Mouse (Mus musculus): Measurements from ENCODE around the gene Fbxl15. TPM values are rescaled to one million over a fixed set of nuclear protein-coding genes. Genes with fewer than 3 reads are reported as not detected.

The Fbxl15 gene
- polyA plus RNA-seq, 1 experiment from 2014 or later, result 13.0 TPM

GRCm38 (mm10) chr19:46374477-46375088 is 46.6 kb downstream of the Fbxl15 start:
- H3K9me3 ChIP-seq (replicated peaks), result no peaks in the 10 kb centered on the region
- H3K4me1 ChIP-seq, result peaks cover 7% of the 10 kb centered on the region
- 49% methylated on average over 21 of the region's 21 CpGs for WGBS
- no peak overlapping the region for H3K4me3 ChIP-seq
- peak overlapping the region; percentile 21; the same call in 1 of the 2 replicates for H3K27ac ChIP-seq
- no peak for DNase-seq (ENCODE audit: low spot score)
- peaks cover 39% of the 10 kb centered on the region for H3K36me3 ChIP-seq
- H3K27me3 ChIP-seq (ENCODE audit: low read depth, poor library complexity, severe bottlenecking), result no peaks in the 10 kb centered on the region

DNA sequence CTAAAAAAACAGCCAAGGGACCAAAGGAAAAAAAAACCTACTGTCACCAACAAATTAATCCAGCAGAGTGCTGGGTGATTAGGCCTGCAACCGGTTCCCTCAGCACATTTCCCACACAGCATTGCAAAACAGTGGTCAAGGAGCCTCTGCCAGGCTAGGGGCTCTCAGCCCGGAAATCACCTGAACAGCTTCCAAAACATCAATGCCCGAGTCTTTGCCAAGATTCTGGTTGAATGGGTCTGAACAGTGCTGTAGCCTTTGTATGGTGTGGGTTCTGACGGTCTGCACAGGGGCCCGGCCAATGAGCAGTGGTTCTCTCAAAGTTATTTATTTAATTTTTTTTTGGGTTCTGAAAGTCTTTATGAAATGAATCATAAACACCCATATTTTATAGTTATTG is 47.5 kb downstream of the Fbxl15 start:
- H3K4me1 ChIP-seq, result peaks cover 7% of the 10 kb centered on the region
- H3K27me3 ChIP-seq (ENCODE audit: low read depth, poor library complexity, severe bottlenecking), result no peaks in the 10 kb centered on the region
- H3K27ac ChIP-seq, result no peak overlapping the region
- DNase-seq (ENCODE audit: low spot score), result no peak
- no peak overlapping the region for H3K4me3 ChIP-seq
- peaks cover 49% of the 10 kb centered on the region for H3K36me3 ChIP-seq
- WGBS, result 80% methylated on average over 5 of the region's 5 CpGs
- H3K9me3 ChIP-seq (replicated peaks), result no peaks in the 10 kb centered on the region

- H3K27ac ChIP-seq, result no peak overlapping the region
- no peak overlapping the region for H3K4me3 ChIP-seq
- peaks cover 7% of the 10 kb centered on the region for H3K4me1 ChIP-seq
- H3K27me3 ChIP-seq (ENCODE audit: low read depth, poor library complexity, severe bottlenecking), result no peaks in the 10 kb centered on the region
- peaks cover 53% of the 10 kb centered on the region for H3K36me3 ChIP-seq
- 52% methylated on average over 4 of the region's 4 CpGs for WGBS
- no peaks in the 10 kb centered on the region for H3K9me3 ChIP-seq (replicated peaks)
- DNase-seq (ENCODE audit: low spot score), result no peak
Measured at GRCm38 (mm10) chr19:46375891-46376290, 47.9 kb downstream of the Fbxl15 start.

MicroRNA genes within 50 kb of the gene (microRNA counts, 519-probe panel; counts per million panel counts)
- microRNA mmu-miR-146b, result 684 counts per million, percentile 72 among the panel's probes with 10 or more counts

Small RNAs within 50 kb of the gene (microRNA-seq; reads per million reads assigned to microRNA genes)
- not detected for gene Mir146b

Other genes starting within 250 kb of the Fbxl15 start
- gene Elovl3, start 196.3 kb upstream of the Fbxl15 start, polyA plus RNA-seq (2016; fragmentation: Nextera tagmentation; extraction: Ambion mirVana), result 0.13 TPM in 1 of 2 replicates, not detected in the other
- gene Pitx3, start 179.9 kb upstream of the Fbxl15 start, polyA plus RNA-seq (2016; fragmentation: Nextera tagmentation; extraction: Ambion mirVana), result 0.59 and 2.1 TPM in 2 replicates
- gene Gbf1, start 175.7 kb upstream of the Fbxl15 start, polyA plus RNA-seq (2016; fragmentation: Nextera tagmentation; extraction: Ambion mirVana), result 39.5 and 47.8 TPM in 2 replicates
- gene Nfkb2, start 23.9 kb upstream of the Fbxl15 start, polyA plus RNA-seq (2016; fragmentation: Nextera tagmentation; extraction: Ambion mirVana), result 4.5 and 5.8 TPM in 2 replicates
- 1.4 and 1.8 TPM in 2 replicates for gene Psd, start 1.0 kb upstream of the Fbxl15 start, polyA plus RNA-seq (2016; fragmentation: Nextera tagmentation; extraction: Ambion mirVana)
- gene Cuedc2, start 10.5 kb downstream of the Fbxl15 start, polyA plus RNA-seq (2016; fragmentation: Nextera tagmentation; extraction: Ambion mirVana), result 150 and 183 TPM in 2 replicates
- 7.7 and 8.1 TPM in 2 replicates for gene Mfsd13a, start 12.9 kb downstream of the Fbxl15 start, polyA plus RNA-seq (2016; fragmentation: Nextera tagmentation; extraction: Ambion mirVana)
- gene 2310034G01Rik, start 22.1 kb downstream of the Fbxl15 start, polyA plus RNA-seq (2016; fragmentation: Nextera tagmentation; extraction: Ambion mirVana), result 1.3 and 1.8 TPM in 2 replicates
- gene Actr1a, start 67.6 kb downstream of the Fbxl15 start, polyA plus RNA-seq (2016; fragmentation: Nextera tagmentation; extraction: Ambion mirVana), result 159 and 168 TPM in 2 replicates
- 53.8 and 58.5 TPM in 2 replicates for gene Sufu, start 68.7 kb downstream of the Fbxl15 start, polyA plus RNA-seq (2016; fragmentation: Nextera tagmentation; extraction: Ambion mirVana)
- 13.0 and 15.2 TPM in 2 replicates for gene Trim8, start 173.5 kb downstream of the Fbxl15 start, polyA plus RNA-seq (2016; fragmentation: Nextera tagmentation; extraction: Ambion mirVana)
- 164 and 173 TPM in 2 replicates for gene Arl3, start 245.0 kb downstream of the Fbxl15 start, polyA plus RNA-seq (2016; fragmentation: Nextera tagmentation; extraction: Ambion mirVana)
- gene Sfxn2, start 245.2 kb downstream of the Fbxl15 start, polyA plus RNA-seq (2016; fragmentation: Nextera tagmentation; extraction: Ambion mirVana), result 19.0 and 21.7 TPM in 2 replicates